23 mouse cellular contexts compared by ENCODE assay signal in the genomic region with DNA sequence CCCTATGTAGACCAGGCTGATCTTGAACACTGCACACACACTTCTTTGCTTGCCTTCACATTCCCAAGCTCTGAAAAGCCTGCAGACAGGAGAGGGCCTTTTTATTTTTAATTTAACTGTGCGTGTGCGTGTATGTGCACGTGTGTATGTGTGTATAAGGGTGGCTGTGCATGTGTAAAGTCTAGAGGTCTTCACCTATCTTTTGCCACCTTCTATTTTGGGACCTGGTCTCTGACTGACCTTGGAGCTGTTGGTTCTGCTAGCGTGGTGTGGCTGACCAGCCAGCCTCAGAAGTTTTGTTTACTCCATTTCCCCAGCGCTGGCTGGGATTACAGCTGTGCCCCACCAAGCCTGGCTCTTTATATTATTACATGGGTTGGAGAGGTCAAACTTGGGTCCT.
"Had no signal": no experiment of that assay in that cellular context is flagged by ENCODE, and none has a peak within 500 bp of the region (broad histone marks: within the 10 kb centered on the region; RNA-seq: fewer than 3 reads in every experiment).

No protein-coding gene starts in this region.

- H3K4me2 ChIP-seq: limb, embryonic 12.5 days; liver, embryonic 12.5 days; liver, embryonic 15.5 days; lung, embryonic 15.5 days; midbrain, embryonic 13.5 days; neural tube, embryonic 13.5 days; stomach, embryonic 15.5 days had no signal

- H3K36me3 ChIP-seq: limb, embryonic 12.5 days; liver, embryonic 12.5 days; liver, embryonic 15.5 days; lung, embryonic 15.5 days; midbrain, embryonic 10.5 days; midbrain, embryonic 13.5 days; neural tube, embryonic 13.5 days; stomach, embryonic 15.5 days had no signal

- H3K4me3 ChIP-seq: left cerebral cortex, adult 2 months; limb, embryonic 12.5 days; liver, embryonic 12.5 days; liver, embryonic 15.5 days; lung, embryonic 15.5 days; megakaryocyte, embryonic 14.5 days; midbrain, embryonic 10.5 days; midbrain, embryonic 13.5 days; myocyte; neural tube, embryonic 13.5 days; stomach, embryonic 15.5 days had no signal

- H3K9ac ChIP-seq: limb, embryonic 12.5 days; liver, embryonic 12.5 days; liver, embryonic 15.5 days; lung, embryonic 15.5 days; midbrain, embryonic 13.5 days; neural tube, embryonic 13.5 days; stomach, embryonic 15.5 days had no signal

- H3K4me1 ChIP-seq: limb, embryonic 12.5 days; liver, embryonic 12.5 days; liver, embryonic 15.5 days; lung, embryonic 15.5 days; megakaryocyte, embryonic 14.5 days; midbrain, embryonic 13.5 days; neural tube, embryonic 13.5 days; stomach, embryonic 15.5 days had no signal

- DNase-seq: kidney, postnatal 10 days; kidney, postnatal 36 days; layer of hippocampus, postnatal 36 days; liver; lung, adult 18-20 months; lung, postnatal 10 days; lung, postnatal 36 days; retina, postnatal 1 day; right cerebral cortex, postnatal 25 days; spleen, adult 18-20 months; thymus, postnatal 25 days had no signal

- H3K27ac ChIP-seq: left cerebral cortex, adult 2 months; limb, embryonic 12.5 days; liver, embryonic 12.5 days; liver, embryonic 15.5 days; lung, embryonic 15.5 days; midbrain, embryonic 10.5 days; midbrain, embryonic 13.5 days; neural tube, embryonic 13.5 days; stomach, embryonic 15.5 days had no signal

- H3K9me3 ChIP-seq: limb, embryonic 12.5 days; liver, embryonic 12.5 days; liver, embryonic 15.5 days; lung, embryonic 15.5 days; megakaryocyte, embryonic 14.5 days; midbrain, embryonic 10.5 days; midbrain, embryonic 13.5 days; neural tube, embryonic 13.5 days; stomach, embryonic 15.5 days had no signal

- ATAC-seq: liver, embryonic 12.5 days; midbrain, embryonic 13.5 days; midbrain, embryonic 16.5 days had no signal

- H3K27me3 ChIP-seq: limb, embryonic 12.5 days; liver, embryonic 12.5 days; liver, embryonic 15.5 days; lung, embryonic 15.5 days; megakaryocyte, embryonic 14.5 days; midbrain, embryonic 13.5 days; neural tube, embryonic 13.5 days; stomach, embryonic 15.5 days had no signal
